Mouse (Mus musculus) MEL (cell line): Measurements from ENCODE around the gene Cnst.
"Not testable (repeated sequence)": the region's sequence is repeated elsewhere in the genome, so short reads cannot be mapped to it uniquely, and the experiment has no call there.

Experiments used
- GATA1 ChIP-seq: IDR thresholded peaks from 2 replicates; pipeline ENCODE4 v1.6.1; 2011; ENCODE audit warnings: low read depth, low read length, improper control_type of control experiment
- NELFE ChIP-seq: IDR thresholded peaks from 2 replicates; pipeline ENCODE4 v1.6.1; 2011; ENCODE audit warnings: low read depth, low read length, improper control_type of control experiment
- USF1 ChIP-seq: IDR thresholded peaks from 2 replicates; pipeline ENCODE4 v1.6.1; 2014; ENCODE audit warnings: low read depth, mild to moderate bottlenecking, inconsistent platforms, low read length, improper control_type of control experiment, moderate library complexity

GRCm38 (mm10) chr1:179648678-179649077, 102.5 kb downstream of the Cnst start:
- TF ChIP-seq USF1, NELFE: not testable (repeated sequence)
- peak; percentile 42 for TF ChIP-seq GATA1
